Mouse (Mus musculus) embryonic facial prominence, embryonic 10.5 days (tissue): ENCODE data around the gene Gm14434. TPM values are rescaled to one million over a fixed set of nuclear protein-coding genes. Genes with fewer than 3 reads are reported as not detected.
"Not testable (repeated sequence)": the region's sequence is repeated elsewhere in the genome, so short reads cannot be mapped to it uniquely, and the experiment has no call there.

Experiments used
- DNase-seq: peaks from one replicate; pipeline ENCODE4 v3.0.0-alpha.2; 2017; ENCODE audit warnings: low spot score
- H3K27ac ChIP-seq: fragments of 300-500 bp; sonication (generic); replicated peaks from 2 replicates; pipeline ENCODE4 v1.5.1; 2016; ENCODE audit warnings: mild to moderate bottlenecking
- H3K27me3 ChIP-seq: fragments of 300-500 bp; sonication (generic); replicated peaks from 2 replicates; pipeline ENCODE4 v1.6.1; 2016; ENCODE audit warnings: low read depth, mild to moderate bottlenecking; ENCODE audit not compliant: poor library complexity, severe bottlenecking
- H3K36me3 ChIP-seq: fragments of 300-500 bp; sonication (generic); replicated peaks from 2 replicates; pipeline ENCODE4 v1.6.1; 2016; ENCODE audit warnings: mild to moderate bottlenecking, moderate library complexity
- H3K4me1 ChIP-seq: fragments of 300-500 bp; sonication (generic); 2 replicates; pipeline ENCODE4 v1.6.1; 2016
- H3K4me3 ChIP-seq: fragments of 300-500 bp; sonication (generic); 2 replicates; pipeline ENCODE4 v1.5.1; 2016; ENCODE audit warnings: mild to moderate bottlenecking, moderate library complexity
- H3K9me3 ChIP-seq: fragments of 300-500 bp; sonication (generic); 2 replicates; pipeline ENCODE4 v1.6.1; 2016; ENCODE audit warnings: mild to moderate bottlenecking
- WGBS: fragments of 180-500 bp; shearing (Covaris S2); methylation state at CpG from one replicate; pipeline ENCODE4 v1.1.7; 2016; 5-methylcytosine and 5-hydroxymethylcytosine counted together
- polyA plus RNA-seq: library from polyadenylated mRNA; unstranded; fragments of >200 nt; fragmentation: Nextera tagmentation; extraction: Ambion mirVana; gene quantifications from 2 replicates; pipeline ENCODE4 v1.2.1, GENCODE M21; 2016

Gm14434 gene
- 1.1 and 11.4 TPM in 2 replicates for polyA plus RNA-seq

DNA sequence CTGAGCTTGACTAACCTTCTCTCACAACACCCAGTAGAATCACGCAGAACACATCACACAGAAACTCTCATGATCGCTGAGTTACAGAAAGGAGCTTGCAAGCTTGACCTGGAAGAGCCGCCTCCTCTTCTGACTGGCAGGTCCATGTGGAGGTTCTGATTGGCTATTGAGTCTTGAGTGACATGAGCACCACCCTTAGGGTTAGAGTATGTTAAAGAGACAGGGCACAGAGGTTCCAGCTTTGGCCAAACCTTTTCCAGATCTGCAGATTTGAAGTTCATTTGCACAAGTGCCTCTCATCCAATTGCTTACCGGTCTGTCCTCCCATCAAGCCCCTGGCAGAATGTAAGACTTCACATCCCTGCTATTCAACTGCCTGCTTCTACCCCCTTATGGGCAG, at the start of gene Gm14434:
Gene Gm14434 (minus strand): TSS at position 101 of the 400 bp plus-strand sequence.
- no CpG with 5 or more reads among the region's 4 CpGs for WGBS
- not testable (repeated sequence) for H3K36me3 ChIP-seq, H3K4me3 ChIP-seq, H3K9me3 ChIP-seq, H3K27me3 ChIP-seq, DNase-seq, H3K27ac ChIP-seq, H3K4me1 ChIP-seq

DNA sequence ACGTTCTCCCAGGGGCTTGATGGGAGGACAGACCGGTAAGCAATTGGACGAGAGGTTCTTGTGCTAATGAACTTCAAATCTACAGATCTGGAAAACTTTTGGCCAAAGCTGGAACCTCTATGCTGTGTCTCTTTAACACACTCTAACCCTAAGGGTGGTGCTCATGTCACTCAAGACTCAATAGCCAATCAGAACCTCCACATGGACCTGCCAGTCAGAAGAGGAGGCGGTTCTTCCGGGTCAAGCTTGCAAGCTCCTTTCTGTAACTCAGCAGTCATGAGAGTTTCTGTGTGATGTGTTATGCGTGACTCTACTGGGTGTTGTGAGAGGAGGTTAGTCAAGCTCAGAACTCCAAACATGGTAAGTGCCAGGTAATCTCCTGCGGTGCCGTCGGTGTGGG, 34.2 kb upstream of the Gm14434 start, which contains the start of gene Zfp967:
Gene Zfp967 (plus strand): TSS at position 301 of the 400 bp plus-strand sequence.
- H3K36me3 ChIP-seq, H3K9me3 ChIP-seq, H3K4me3 ChIP-seq, H3K27ac ChIP-seq, H3K4me1 ChIP-seq, H3K27me3 ChIP-seq, DNase-seq: not testable (repeated sequence)
- no CpG with 5 or more reads among the region's 9 CpGs for WGBS

DNA sequence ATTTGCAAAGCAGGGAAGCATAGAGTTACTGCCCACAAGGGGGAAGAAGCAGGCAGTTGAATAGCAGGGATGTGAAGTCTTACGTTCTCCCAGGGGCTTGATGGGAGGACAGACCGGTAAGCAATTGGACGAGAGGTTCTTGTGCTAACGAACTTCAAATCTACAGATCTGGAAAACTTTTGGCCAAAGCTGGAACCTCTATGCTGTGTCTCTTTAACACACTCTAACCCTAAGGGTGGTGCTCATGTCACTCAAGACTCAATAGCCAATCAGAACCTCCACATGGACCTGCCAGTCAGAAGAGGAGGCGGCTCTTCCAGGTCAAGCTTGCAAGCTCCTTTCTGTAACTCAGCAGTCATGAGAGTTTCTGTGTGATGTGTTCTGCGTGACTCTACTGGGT, 63.3 kb downstream of the Gm14434 start, which contains the start of gene Gm14435:
Gene Gm14435 (plus strand): TSS at position 301 of the 400 bp plus-strand sequence.
- no CpG with 5 or more reads among the region's 6 CpGs for WGBS
- not testable (repeated sequence) for H3K9me3 ChIP-seq

More for the DNA sequence above, 63.3 kb downstream of the Gm14434 start, which contains the start of gene Gm14435:
- H3K4me1 ChIP-seq, H3K27me3 ChIP-seq, H3K27ac ChIP-seq, DNase-seq, H3K36me3 ChIP-seq, H3K4me3 ChIP-seq: not testable (repeated sequence)

Other genes starting within 250 kb of the Gm14434 start
- not detected in 2 replicates for gene Gm11009, start 167.3 kb downstream of the Gm14434 start, polyA plus RNA-seq
- 11.2 and 11.5 TPM in 2 replicates for gene Gm14435, start 63.2 kb downstream of the Gm14434 start, polyA plus RNA-seq
- gene Zfp967, start 34.3 kb upstream of the Gm14434 start, polyA plus RNA-seq = not detected in 2 replicates
- gene Gm14308, start 149.6 kb upstream of the Gm14434 start, polyA plus RNA-seq = 18.0 TPM in 2 replicates
- gene Zfp973, start 183.7 kb upstream of the Gm14434 start, polyA plus RNA-seq = 9.7 and 16.5 TPM in 2 replicates
- 32.2 and 33.6 TPM in 2 replicates for gene Gm14305, start 221.5 kb upstream of the Gm14434 start, polyA plus RNA-seq